Mouse (Mus musculus): ENCODE data around the gene Ctsk. TPM values are rescaled to one million over a fixed set of nuclear protein-coding genes. Genes with fewer than 3 reads are reported as not detected.

Ctsk gene
- 10 to 100 TPM; 49.1 to 52.4 TPM for total RNA-seq (2021)
- long read RNA-seq, experiment 1, transcript Ctsk-201 (8 exons, 1,512 nt) = major isoform, 24 of 31 reads
- long read RNA-seq, experiment 1, partial matches to known transcripts = 2 of 31 reads
- long read RNA-seq, experiment 1, other reads (novel, unspliced or antisense) = 5 of 31 reads
- long read RNA-seq, experiment 2, transcript Ctsk-201 (8 exons, 1,512 nt) = major isoform, 48 of 54 reads
- long read RNA-seq, experiment 2, partial matches to known transcripts = 2 of 54 reads
- long read RNA-seq, experiment 2, other reads (novel, unspliced or antisense) = 4 of 54 reads

- no peak for DNase-seq (ENCODE audit: low spot score in 2 of 2)
These were observed at the start of gene Ctsk for GRCm38 (mm10) chr3:95499024-95499423. Ctsk (plus strand) TSS chr3:95499256.

GRCm38 (mm10) chr3:95450408-95450807 lies 48.6 kb upstream of the Ctsk start:
- DNase-seq (ENCODE audit: low spot score in 2 of 2) = peak in 1 of 2 experiments; percentile 30

- no peak for DNase-seq (ENCODE audit: low spot score in 2 of 2)
These were observed 48.1 kb upstream of the Ctsk start for GRCm38 (mm10) chr3:95450915-95451314.

- no peak for DNase-seq (ENCODE audit: low spot score in 2 of 2)
These were observed 42.7 kb upstream of the Ctsk start for GRCm38 (mm10) chr3:95456367-95456766.

GRCm38 (mm10) chr3:95457758-95458157 lies 41.3 kb upstream of the Ctsk start:
- no peak for DNase-seq (ENCODE audit: low spot score in 2 of 2)

- DNase-seq (ENCODE audit: low spot score in 2 of 2) = no peak
These were observed 39.7 kb upstream of the Ctsk start for GRCm38 (mm10) chr3:95459381-95459780.

- DNase-seq (ENCODE audit: low spot score in 2 of 2) = no peak
These were observed 35.2 kb upstream of the Ctsk start for GRCm38 (mm10) chr3:95463852-95464251.

GRCm38 (mm10) chr3:95478966-95479365 lies 20.1 kb upstream of the Ctsk start:
- DNase-seq (ENCODE audit: low spot score in 2 of 2) = no peak

GRCm38 (mm10) chr3:95486421-95486820 lies 12.6 kb upstream of the Ctsk start:
- no peak for DNase-seq (ENCODE audit: low spot score in 2 of 2)

- no peak for DNase-seq (ENCODE audit: low spot score in 2 of 2)
These were observed 10.4 kb upstream of the Ctsk start for GRCm38 (mm10) chr3:95488679-95489078.

- no peak for DNase-seq (ENCODE audit: low spot score in 2 of 2)
These were observed 8.8 kb upstream of the Ctsk start for GRCm38 (mm10) chr3:95490238-95490637.

GRCm38 (mm10) chr3:95494342-95494741 lies 4.7 kb upstream of the Ctsk start:
- DNase-seq (ENCODE audit: low spot score in 2 of 2) = peak; percentile 41 to 58

- no peak for DNase-seq (ENCODE audit: low spot score in 2 of 2)
These were observed 827 bp upstream of the Ctsk start for GRCm38 (mm10) chr3:95498229-95498628.

GRCm38 (mm10) chr3:95499496-95500140 lies 562 bp downstream of the Ctsk start:
- DNase-seq (ENCODE audit: low spot score in 2 of 2) = no peak

GRCm38 (mm10) chr3:95502312-95502711 lies 3.3 kb downstream of the Ctsk start:
- DNase-seq (ENCODE audit: low spot score in 2 of 2) = no peak

GRCm38 (mm10) chr3:95509348-95509747 lies 10.3 kb downstream of the Ctsk start:
- no peak for DNase-seq (ENCODE audit: low spot score in 2 of 2)

GRCm38 (mm10) chr3:95511611-95512180 lies 12.6 kb downstream of the Ctsk start:
- no peak for DNase-seq (ENCODE audit: low spot score in 2 of 2)

- DNase-seq (ENCODE audit: low spot score in 2 of 2) = no peak
These were observed 17.6 kb downstream of the Ctsk start for GRCm38 (mm10) chr3:95516614-95517041.

GRCm38 (mm10) chr3:95517493-95517898 lies 18.4 kb downstream of the Ctsk start:
- DNase-seq (ENCODE audit: low spot score in 2 of 2) = peak in 1 of 2 experiments; percentile 61

- DNase-seq (ENCODE audit: low spot score in 2 of 2) = no peak
These were observed 19.8 kb downstream of the Ctsk start for GRCm38 (mm10) chr3:95518891-95519290.

GRCm38 (mm10) chr3:95519315-95519714 lies 20.3 kb downstream of the Ctsk start:
- DNase-seq (ENCODE audit: low spot score in 2 of 2) = no peak

GRCm38 (mm10) chr3:95520100-95520499 lies 21.0 kb downstream of the Ctsk start:
- DNase-seq (ENCODE audit: low spot score in 2 of 2) = no peak

All from gastrocnemius, postnatal 4 days (tissue).